In genomic region chr9:110729841-110730240, GRCm38 (mm10) we compare ENCODE assay signal across 9 mouse cellular contexts. TPM values are rescaled to one million over a fixed set of nuclear protein-coding genes. Genes with fewer than 3 reads are reported as not detected.
A peak's percentile ranks its signal among the peaks of the same experiment; 100 is the strongest.
DNase-seq lines count a peak whose midpoint lies in the region; ATAC-seq and TF ChIP-seq lines count a peak whose summit lies in the region.
"Had no signal": no experiment of that assay in that cellular context is flagged by ENCODE, and none has a peak within 500 bp of the region (broad histone marks: within the 10 kb centered on the region; RNA-seq: fewer than 3 reads in every experiment).

No protein-coding gene starts in this region.

- no peak overlapping the region for H3K27ac ChIP-seq in limb, embryonic 14.5 days (replicated peaks; ENCODE audit: low read depth, low read length)
- no peak overlapping the region for H3K27ac ChIP-seq in thymus, adult 2 months (ENCODE audit: control insufficient read depth, insufficient read depth, low read length)
- H3K27ac ChIP-seq in midbrain, embryonic 16.5 days (ENCODE audit: low read length): no peak overlapping the region
- H3K27ac ChIP-seq: heart, embryonic 15.5 days had no signal

- ATAC-seq in limb, embryonic 14.5 days (ENCODE audit: low FRiP score, low read depth): no peak
- no peak for ATAC-seq in midbrain, embryonic 16.5 days

- 22% methylated on average over 8 of the region's 8 CpGs for WGBS in limb, embryonic 14.5 days
- whole genome bisulfite sequencing in thymus, adult 2 months: 24% methylated on average over 8 of the region's 8 CpGs
- 21% methylated on average over 8 of the region's 8 CpGs for WGBS in midbrain, embryonic 16.5 days

- peaks cover 62% of the 10 kb centered on the region for H3K36me3 ChIP-seq in limb, embryonic 14.5 days (ENCODE audit: control insufficient read depth, insufficient read depth, low read length)
- no peaks in the 10 kb centered on the region for H3K36me3 ChIP-seq in thymus, adult 2 months (ENCODE audit: control insufficient read depth, insufficient read depth, low read length)
- no peaks in the 10 kb centered on the region for H3K36me3 ChIP-seq in midbrain, embryonic 16.5 days (ENCODE audit: control insufficient read depth, insufficient read depth, low read length)

- H3K9me3 ChIP-seq in limb, embryonic 14.5 days (ENCODE audit: control insufficient read depth, low read length): no peaks in the 10 kb centered on the region
- no peaks in the 10 kb centered on the region for H3K9me3 ChIP-seq in midbrain, embryonic 16.5 days (replicated peaks; ENCODE audit: control insufficient read depth, low read length, poor library complexity, severe bottlenecking)
- H3K9me3 ChIP-seq: heart, embryonic 15.5 days had no signal

- peak; percentile 60; the same call in 1 of the 2 replicates for TF ChIP-seq CTCF in thymus, adult 2 months (IDR thresholded peaks at IDR 0.05; ENCODE audit: borderline replicate concordance, control insufficient read depth, extremely low read depth, insufficient read depth, low read length, poor library complexity)

- TF ChIP-seq POLR2A in limb, embryonic 14.5 days (IDR thresholded peaks at IDR 0.05; ENCODE audit: borderline replicate concordance, extremely low read depth, insufficient read depth, insufficient read length): no peak
- TF ChIP-seq POLR2A in thymus, adult 2 months (IDR thresholded peaks at IDR 0.05; ENCODE audit: control insufficient read depth, extremely low read depth, insufficient read depth, low read length, poor library complexity): no peak

- peaks cover 13% of the 10 kb centered on the region; the same call in 1 of the 2 replicates for H3K27me3 ChIP-seq in limb, embryonic 14.5 days (ENCODE audit: control insufficient read depth, insufficient read depth, low read length)
- H3K27me3 ChIP-seq in thymus, adult 2 months (ENCODE audit: control insufficient read depth, insufficient read depth, low read length): no peaks in the 10 kb centered on the region; the same call in 1 of the 2 replicates
- peaks cover 12% of the 10 kb centered on the region; the same call in 1 of the 2 replicates for H3K27me3 ChIP-seq in midbrain, embryonic 16.5 days (ENCODE audit: control insufficient read depth, insufficient read depth, low read depth, low read length)

- peaks cover 52% of the 10 kb centered on the region for H3K4me1 ChIP-seq in limb, embryonic 14.5 days (ENCODE audit: control insufficient read depth, insufficient read depth, low read length)
- peaks cover 39% of the 10 kb centered on the region for H3K4me1 ChIP-seq in thymus, adult 2 months (replicated peaks; ENCODE audit: control insufficient read depth, insufficient read depth, low read length)
- H3K4me1 ChIP-seq in midbrain, embryonic 16.5 days (ENCODE audit: control insufficient read depth, insufficient read depth, low read length): peaks cover 27% of the 10 kb centered on the region

- H3K9ac ChIP-seq in limb, embryonic 14.5 days (ENCODE audit: low read depth, low read length, severe bottlenecking): no peak overlapping the region
- no peak overlapping the region for H3K9ac ChIP-seq in midbrain, embryonic 16.5 days (ENCODE audit: low read depth, low read length)
- H3K9ac ChIP-seq: heart, embryonic 15.5 days had no signal

- no peak overlapping the region for H3K4me3 ChIP-seq in limb, embryonic 14.5 days (replicated peaks; ENCODE audit: low read length)
- H3K4me3 ChIP-seq in thymus, adult 2 months (ENCODE audit: control insufficient read depth, insufficient read depth, low read length): no peak overlapping the region
- no peak overlapping the region for H3K4me3 ChIP-seq in midbrain, embryonic 16.5 days (ENCODE audit: low read depth, low read length)
- H3K4me3 ChIP-seq: heart, embryonic 15.5 days had no signal

- H3K4me2 ChIP-seq in limb, embryonic 14.5 days (replicated peaks; ENCODE audit: low read depth, low read length, severe bottlenecking): no peak overlapping the region
- H3K4me2 ChIP-seq in midbrain, embryonic 16.5 days (ENCODE audit: low read length): no peak overlapping the region
- H3K4me2 ChIP-seq: heart, embryonic 15.5 days had no signal

- peak; percentile 42 for DNase-seq in embryo, embryonic 10 days (ENCODE audit: low spot score)
- no peak for DNase-seq in embryo, embryonic 9.5 days (ENCODE audit: extremely low spot score)
- DNase-seq in layer of hippocampus, postnatal 25 days (ENCODE audit: extremely low spot score in 1 of 2, low spot score in 1 of 2): peak; percentile 52 to 71
- no peak for DNase-seq in layer of hippocampus, postnatal 36 days
- DNase-seq in R1 (ENCODE audit: low read depth, low spot score): peak; percentile 45
- peak; percentile 36 for DNase-seq in limb, embryonic 14.5 days (ENCODE audit: low spot score)
- peak; percentile 74 for DNase-seq in thymus, adult 2 months

RNA-seq across cellular contexts. Expression of gene Myl3, which starts 11.8 kb away (rescaled TPM):
- under 1 TPM in 1 of 2 experiments, not detected in 1; 0.39 TPM for total RNA-seq in layer of hippocampus, postnatal 25 days (2021)
- total RNA-seq in layer of hippocampus, postnatal 36 days (2021): not detected
- 18.9 and 26.1 TPM in 2 replicates for polyA plus RNA-seq in limb, embryonic 14.5 days (2012; rRNA removed)
- polyA plus RNA-seq in limb, embryonic 14.5 days (2014; fragmentation: Nextera tagmentation; extraction: Ambion mirVana): 16.4 and 28.1 TPM in 2 replicates
- polyA plus RNA-seq in thymus, adult 2 months (2012; rRNA removed): 2.4 and 293 TPM in 2 replicates
- polyA plus RNA-seq in midbrain, embryonic 16.5 days (2015; fragmentation: Nextera tagmentation; extraction: Ambion mirVana): 0.39 and 0.48 TPM in 2 replicates

RNA-seq across cellular contexts. Expression of gene Pth1r, which starts 17.1 kb away (rescaled TPM):
- total RNA-seq in layer of hippocampus, postnatal 25 days (2021): 1 to 10 TPM; 5.5 to 6.4 TPM
- 1 to 10 TPM; 4.3 to 4.8 TPM for total RNA-seq in layer of hippocampus, postnatal 36 days (2021)
- 149 and 203 TPM in 2 replicates for polyA plus RNA-seq in limb, embryonic 14.5 days (2012; rRNA removed)
- 96.9 and 99.1 TPM in 2 replicates for polyA plus RNA-seq in limb, embryonic 14.5 days (2014; fragmentation: Nextera tagmentation; extraction: Ambion mirVana)
- polyA plus RNA-seq in thymus, adult 2 months (2012; rRNA removed): 5.4 and 5.8 TPM in 2 replicates
- 6.1 and 8.0 TPM in 2 replicates for polyA plus RNA-seq in midbrain, embryonic 16.5 days (2015; fragmentation: Nextera tagmentation; extraction: Ambion mirVana)

Comparison
In these comparisons a context has a peak if more than half of its experiments do, and no peak if none do; other contexts are left out.
1. DNase-seq: peak in embryo, embryonic 10 days (single experiment), layer of hippocampus, postnatal 25 days (2 of 2), R1 (single experiment), limb, embryonic 14.5 days (single experiment) and thymus, adult 2 months (single experiment); none in embryo, embryonic 9.5 days (single experiment) and layer of hippocampus, postnatal 36 days (0 of 2).
2. RNA of gene Pth1r, which starts 17.1 kb away (polyA plus RNA-seq): 96.9 to 203 TPM in limb, embryonic 14.5 days; 6.1 to 8.0 TPM in midbrain, embryonic 16.5 days and 5.4 to 5.8 TPM in thymus, adult 2 months; every median in the first group is over 10 times any median in the second.